Mouse (Mus musculus) hindbrain, embryonic 14.5 days (tissue): ENCODE measurements at regions not wholly inside any gene's neighbourhood (a gene's known extent, or its start where the extent isn't known, plus 50 kb on each side); places are given as distances from the start of the nearest gene placed in this dataset.

Source experiments
- ATAC-seq: fragments of 200-750 bp; cut with Nextera tagmentation; 2 replicates; pipeline ENCODE4 v1.8.0; 2017; ENCODE audit warnings: moderate number of reproducible peaks, mild to moderate bottlenecking, moderate TSS enrichment, moderate library complexity; ENCODE audit not compliant: low FRiP score
- DNase-seq: peaks from one replicate; pipeline ENCODE4 v3.0.0-alpha.2; 2015; ENCODE audit warnings: low spot score
- H3K27ac ChIP-seq: fragments of 300-500 bp; sonication (generic); 2 replicates; pipeline ENCODE4 v1.5.1; 2014; ENCODE audit warnings: mild to moderate bottlenecking, moderate library complexity
- H3K27me3 ChIP-seq: fragments of 300-500 bp; sonication (generic); 2 replicates; pipeline ENCODE4 v1.6.1; 2014; ENCODE audit warnings: mild to moderate bottlenecking, low read length, mixed read lengths; ENCODE audit not compliant: control insufficient read depth, insufficient read depth
- H3K36me3 ChIP-seq: fragments of 300-500 bp; sonication (generic); replicated peaks from 2 replicates; pipeline ENCODE4 v1.6.1; 2014; ENCODE audit not compliant: control insufficient read depth, insufficient read depth
- H3K4me1 ChIP-seq: fragments of 300-500 bp; sonication (generic); replicated peaks from 2 replicates; pipeline ENCODE4 v1.6.1; 2014; ENCODE audit warnings: antibody characterized with exemption, low read length, mixed read lengths; ENCODE audit not compliant: control insufficient read depth, insufficient read depth
- H3K4me2 ChIP-seq: fragments of 300-500 bp; sonication (generic); replicated peaks from 2 replicates; pipeline ENCODE4 v1.6.1; 2014; ENCODE audit warnings: mild to moderate bottlenecking, moderate library complexity
- H3K4me3 ChIP-seq: fragments of 300-500 bp; sonication (generic); replicated peaks from 2 replicates; pipeline ENCODE4 v1.5.1; 2014; ENCODE audit warnings: mild to moderate bottlenecking, low read length
- H3K9ac ChIP-seq: fragments of 300-500 bp; sonication (generic); 2 replicates; pipeline ENCODE4 v1.6.1; 2014
- H3K9me3 ChIP-seq: fragments of 300-500 bp; sonication (generic); 2 replicates; pipeline ENCODE4 v1.6.1; 2016; ENCODE audit warnings: low read length; ENCODE audit not compliant: control insufficient read depth
- WGBS: fragments of 180-500 bp; shearing (Covaris S2); extraction: QIAGEN DNeasy Blood & Tissue Kit; methylation state at CpG from one replicate; pipeline ENCODE4 v1.1.7; 2014; 5-methylcytosine and 5-hydroxymethylcytosine counted together

DNA sequence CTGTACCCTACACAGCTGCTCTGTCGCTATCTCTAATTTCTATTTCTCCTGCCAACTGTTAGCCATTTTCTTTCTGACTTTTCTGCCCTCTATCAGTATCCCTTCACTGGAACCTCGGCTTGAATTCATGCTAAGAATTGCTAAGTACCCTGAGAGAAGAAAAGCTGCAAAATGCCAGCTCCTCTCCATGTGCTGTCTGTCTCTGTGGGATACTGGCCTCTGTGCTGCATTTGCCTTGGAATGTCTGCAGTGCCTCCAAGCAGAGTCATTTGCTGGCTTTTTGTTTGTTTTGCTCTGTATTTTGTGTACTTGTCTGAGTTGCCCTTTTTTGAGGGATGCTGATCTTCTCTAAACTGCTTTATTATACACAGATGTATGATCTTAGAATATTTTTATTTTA, 215.5 kb downstream of the Akain1 start:
- H3K4me2 ChIP-seq: no peak overlapping the region
- DNase-seq: no peak
- no peak overlapping the region for H3K9ac ChIP-seq

DNA sequence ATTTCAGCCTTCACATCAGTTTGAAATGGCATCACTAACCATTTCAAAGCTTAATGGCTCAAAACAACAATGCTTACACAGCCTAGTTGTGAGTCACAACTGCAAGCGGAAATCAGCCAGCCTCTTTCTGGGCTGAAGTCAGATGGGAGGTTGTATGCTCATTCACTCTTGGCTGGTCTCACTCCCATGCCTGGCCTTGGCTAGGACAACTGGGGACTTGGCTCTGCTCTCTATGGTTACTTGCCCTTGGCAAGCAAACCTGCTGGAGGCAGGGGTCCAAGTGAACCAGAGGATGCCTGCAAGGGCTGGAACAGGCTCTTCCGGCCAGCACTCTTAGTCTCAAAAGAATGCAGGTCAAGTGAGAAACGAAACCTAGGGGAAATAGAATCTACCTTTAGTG, 233.4 kb downstream of the Akain1 start:
- Histone ChIP-seq H3K4me3 (no peak overlapping the region), H3K27ac (no peak overlapping the region), H3K9me3 (no peaks in the 10 kb centered on the region), H3K36me3 (no peaks in the 10 kb centered on the region), H3K4me2 (no peak overlapping the region), H3K9ac (no peak overlapping the region), H3K27me3 (no peaks in the 10 kb centered on the region), H3K4me1 (no peaks in the 10 kb centered on the region)
- DNase-seq (peak; percentile 46), ATAC-seq (peak; percentile 86)
- WGBS: 78% methylated on average over 3 of the region's 3 CpGs

More for the DNA sequence above, 215.5 kb downstream of the Akain1 start:
- H3K4me1 ChIP-seq: no peaks in the 10 kb centered on the region
- peaks cover 4% of the 10 kb centered on the region; the same call in 1 of the 2 replicates for H3K9me3 ChIP-seq
- H3K36me3 ChIP-seq: no peaks in the 10 kb centered on the region
- no peak overlapping the region for H3K4me3 ChIP-seq
- 39% methylated on average over 2 of the region's 2 CpGs for WGBS
- no peak overlapping the region for H3K27ac ChIP-seq
- H3K27me3 ChIP-seq: no peaks in the 10 kb centered on the region
- ATAC-seq: peak; percentile 46; the same call in 1 of the 2 replicates

DNA sequence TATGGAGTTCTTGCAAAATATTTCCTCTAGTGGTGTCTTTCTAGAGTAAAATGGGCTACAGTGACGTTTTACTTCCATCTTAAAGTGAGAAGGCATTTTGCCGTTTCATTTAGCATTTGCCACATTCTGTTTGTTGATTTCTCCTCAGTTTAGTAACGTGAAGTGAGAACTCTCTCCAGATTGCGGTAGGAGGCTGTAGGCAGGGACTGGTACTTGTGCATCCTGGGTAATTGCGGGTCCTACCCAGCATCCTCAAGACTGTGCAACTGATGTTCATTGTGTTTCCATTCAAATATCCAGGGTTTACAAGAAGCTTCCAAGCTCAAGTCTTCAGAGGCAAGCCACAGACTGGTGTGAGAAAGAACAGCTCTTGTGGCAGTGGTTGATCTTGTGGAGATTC, 244.0 kb downstream of the Akain1 start:
- no peaks in the 10 kb centered on the region for H3K9me3 ChIP-seq
- H3K4me2 ChIP-seq: no peak overlapping the region
- H3K27ac ChIP-seq: no peak overlapping the region
- no peaks in the 10 kb centered on the region for H3K36me3 ChIP-seq
- no peak for DNase-seq
- no peak overlapping the region for H3K9ac ChIP-seq
- no peaks in the 10 kb centered on the region for H3K27me3 ChIP-seq
- no peaks in the 10 kb centered on the region for H3K4me1 ChIP-seq
- no peak for ATAC-seq
- 87% methylated on average over 5 of the region's 5 CpGs for WGBS
- no peak overlapping the region for H3K4me3 ChIP-seq

DNA sequence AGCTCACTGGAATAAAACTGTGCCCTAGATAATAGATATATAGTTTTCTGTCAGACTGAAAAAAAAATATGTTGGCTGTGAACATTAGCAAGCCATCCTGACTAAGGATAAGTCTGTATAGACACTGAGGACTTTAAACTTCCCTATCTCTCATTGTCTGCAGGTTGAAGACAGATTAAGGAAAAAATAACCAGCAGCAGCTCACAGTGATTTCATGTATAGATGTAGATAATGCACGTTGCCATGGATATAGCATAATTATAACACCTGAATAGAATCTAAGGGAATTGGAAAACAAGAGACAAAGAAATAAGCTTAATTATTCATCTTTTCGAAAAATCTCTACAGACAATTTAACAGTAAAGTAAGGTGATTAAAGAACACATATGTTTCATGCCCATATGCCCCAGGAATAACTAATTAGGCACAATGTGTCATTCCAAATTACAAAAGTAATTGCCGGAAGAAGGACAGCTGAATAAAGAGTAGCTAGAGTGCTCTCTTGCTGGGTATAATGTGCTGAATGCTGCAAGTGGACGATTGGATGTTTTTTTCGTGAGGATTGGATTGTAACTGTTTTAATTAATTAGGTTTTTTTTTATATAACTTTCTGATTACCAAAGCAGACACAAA, 246.6 kb downstream of the Akain1 start:
- H3K27me3 ChIP-seq: no peaks in the 10 kb centered on the region
- H3K36me3 ChIP-seq: no peaks in the 10 kb centered on the region
- no peak overlapping the region for H3K4me2 ChIP-seq
- H3K9ac ChIP-seq: no peak overlapping the region
- H3K4me1 ChIP-seq: no peaks in the 10 kb centered on the region
- 51% methylated on average over 5 of the region's 5 CpGs for WGBS
- H3K9me3 ChIP-seq: no peaks in the 10 kb centered on the region
- H3K4me3 ChIP-seq: no peak overlapping the region
- DNase-seq (no peak), ATAC-seq (0 out of 2 replicates have a peak, but pooled peaks have one; percentile 34)
- H3K27ac ChIP-seq: no peak overlapping the region

DNA sequence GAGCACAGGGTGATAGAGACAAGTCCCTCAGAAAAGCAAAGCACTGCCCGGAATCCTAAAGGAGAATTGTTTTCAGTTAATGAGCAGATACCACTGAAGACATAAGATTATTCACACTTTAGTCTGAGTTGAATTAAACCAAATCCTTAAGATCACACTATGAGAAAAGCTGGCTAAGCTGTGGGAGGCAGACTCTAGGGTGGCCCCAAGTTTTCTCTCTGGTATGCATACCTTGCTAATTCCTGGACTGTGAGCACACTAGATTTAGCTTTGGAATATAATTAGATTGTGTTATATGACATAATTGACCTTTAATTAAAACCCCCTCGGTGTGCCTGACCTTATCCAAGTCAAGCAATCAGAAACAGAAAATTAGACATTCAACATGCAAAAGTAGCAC, 247.3 kb downstream of the Akain1 start:
- Histone ChIP-seq H3K4me2 (no peak overlapping the region), H3K27ac (no peak overlapping the region), H3K4me3 (no peak overlapping the region), H3K27me3 (no peaks in the 10 kb centered on the region), H3K9me3 (no peaks in the 10 kb centered on the region), H3K4me1 (no peaks in the 10 kb centered on the region), H3K36me3 (no peaks in the 10 kb centered on the region), H3K9ac (no peak overlapping the region)
- DNase-seq: no peak
- 60% methylated on average over 2 of the region's 2 CpGs for WGBS
- no peak for ATAC-seq

DNA sequence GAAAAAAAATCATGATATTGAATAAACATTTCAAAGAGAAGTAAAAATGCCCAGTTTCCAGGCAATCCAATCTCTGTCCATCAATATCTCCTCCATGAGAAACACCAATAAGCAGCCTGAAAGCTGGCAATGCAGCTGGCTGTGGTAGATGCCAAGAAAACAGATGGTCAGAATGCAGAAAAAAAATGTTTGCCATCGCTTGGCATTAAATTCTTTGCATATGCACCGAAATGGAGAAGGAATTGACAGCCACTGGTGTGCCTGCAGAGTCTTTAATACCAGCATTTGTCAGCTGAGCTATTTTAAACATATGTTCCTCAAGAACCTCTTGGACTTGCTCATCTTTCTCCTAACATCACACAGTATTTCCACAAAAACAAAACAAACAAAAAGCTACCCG, 256.2 kb downstream of the Akain1 start:
- WGBS: 78% methylated on average over 3 of the region's 3 CpGs
- H3K36me3 ChIP-seq: no peaks in the 10 kb centered on the region
- H3K9me3 ChIP-seq: no peaks in the 10 kb centered on the region
- no peaks in the 10 kb centered on the region for H3K4me1 ChIP-seq
- H3K27ac ChIP-seq: no peak overlapping the region
- no peak overlapping the region for H3K9ac ChIP-seq
- ATAC-seq (no peak), DNase-seq (no peak)
- no peaks in the 10 kb centered on the region for H3K27me3 ChIP-seq
- H3K4me2 ChIP-seq: no peak overlapping the region
- no peak overlapping the region for H3K4me3 ChIP-seq

DNA sequence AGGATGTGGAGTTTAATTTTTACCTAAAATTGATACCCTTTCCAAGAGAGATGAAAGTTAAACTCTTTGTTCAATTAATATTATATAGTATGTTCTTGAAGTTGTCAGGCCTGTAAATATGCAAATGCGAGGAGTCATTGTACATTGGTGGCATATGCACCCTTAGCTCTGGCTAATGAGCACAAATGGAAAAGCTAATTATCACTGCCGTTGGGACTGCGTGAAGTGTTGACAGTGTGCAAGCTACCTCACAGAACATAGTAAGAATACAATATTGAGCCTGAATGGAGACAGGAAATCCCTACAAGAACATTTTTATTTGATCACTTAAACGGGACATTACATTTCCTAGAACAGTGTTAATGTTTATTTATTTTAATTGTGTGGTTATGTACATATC, 241.5 kb upstream of the Dlgap1 start:
- H3K36me3 ChIP-seq: no peaks in the 10 kb centered on the region
- H3K4me1 ChIP-seq: no peaks in the 10 kb centered on the region
- DNase-seq (no peak), ATAC-seq (no peak)
- WGBS: 75% methylated on average over 4 of the region's 4 CpGs
- no peak overlapping the region for H3K4me2 ChIP-seq
- no peak overlapping the region for H3K4me3 ChIP-seq
- H3K9me3 ChIP-seq: no peaks in the 10 kb centered on the region
- H3K9ac ChIP-seq: no peak overlapping the region
- no peaks in the 10 kb centered on the region for H3K27me3 ChIP-seq
- H3K27ac ChIP-seq: no peak overlapping the region

DNA sequence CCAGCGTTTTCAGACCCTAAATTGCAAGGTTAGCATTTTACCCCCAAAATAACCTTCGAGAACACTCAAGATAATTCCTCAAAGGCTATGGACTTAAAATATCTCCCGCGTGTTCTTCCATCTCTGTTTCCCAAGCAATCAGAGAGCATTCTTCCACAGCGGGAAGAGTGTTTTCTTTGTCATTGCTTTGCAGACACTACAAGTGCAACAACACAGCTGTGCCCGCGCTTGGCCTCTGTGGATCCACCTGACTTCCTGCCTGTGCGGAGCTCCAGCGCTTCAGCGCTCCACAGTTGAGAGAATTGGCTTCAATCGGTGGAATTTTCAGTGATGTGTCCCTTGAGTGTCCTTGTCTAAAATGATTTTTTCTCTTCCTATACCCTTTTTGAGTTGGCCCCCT, 235.9 kb upstream of the Dlgap1 start:
- DNase-seq (no peak), ATAC-seq (no peak)
- no peaks in the 10 kb centered on the region for H3K36me3 ChIP-seq
- WGBS: 92% methylated on average over 11 of the region's 11 CpGs
- H3K27me3 ChIP-seq: no peaks in the 10 kb centered on the region
- H3K4me3 ChIP-seq: no peak overlapping the region
- H3K4me2 ChIP-seq: no peak overlapping the region
- H3K9me3 ChIP-seq: no peaks in the 10 kb centered on the region
- H3K4me1 ChIP-seq: no peaks in the 10 kb centered on the region
- no peak overlapping the region for H3K9ac ChIP-seq
- H3K27ac ChIP-seq: no peak overlapping the region

DNA sequence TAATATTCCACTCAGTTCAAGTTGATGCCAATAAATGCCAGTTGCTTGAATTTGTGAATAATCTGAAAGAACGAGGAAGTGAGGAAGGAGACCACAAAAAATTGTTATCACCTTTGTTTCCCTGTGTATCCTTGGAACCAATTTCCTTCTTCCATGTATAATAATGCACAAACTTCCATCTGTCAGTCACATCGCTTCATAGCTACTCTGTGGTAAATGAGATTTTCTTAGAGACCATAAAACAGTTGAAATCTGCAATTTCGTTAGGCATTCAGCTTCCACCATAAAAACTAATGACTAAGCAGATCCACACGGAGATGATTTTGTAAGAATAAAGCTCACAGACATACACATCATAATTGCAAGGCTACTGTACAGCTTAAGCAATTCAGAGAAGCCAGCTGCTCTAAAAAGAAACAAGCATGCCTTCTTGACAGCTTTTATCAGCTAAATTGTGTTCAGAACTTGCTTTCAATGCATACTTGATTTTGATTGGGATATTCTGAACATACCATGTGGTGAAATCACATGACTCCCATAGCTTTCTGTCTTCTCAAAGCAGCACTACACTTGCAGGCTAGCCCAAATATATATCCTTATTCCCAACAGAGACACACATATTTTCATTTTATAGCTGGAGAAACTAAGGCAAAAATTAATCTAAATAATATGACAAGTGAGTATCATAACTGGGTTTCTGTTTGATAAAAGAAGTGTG, 232.3 kb upstream of the Dlgap1 start:
- 73% methylated on average over 4 of the region's 4 CpGs for WGBS
- DNase-seq (no peak), ATAC-seq (no peak)
- Histone ChIP-seq H3K36me3 (no peaks in the 10 kb centered on the region), H3K4me2 (no peak overlapping the region), H3K27ac (no peak overlapping the region), H3K4me3 (no peak overlapping the region), H3K9me3 (no peaks in the 10 kb centered on the region), H3K27me3 (no peaks in the 10 kb centered on the region), H3K4me1 (no peaks in the 10 kb centered on the region), H3K9ac (no peak overlapping the region)
